Mouse (Mus musculus) heart, postnatal 14 days (tissue): ENCODE measurements around the gene Ptprz1. TPM values are rescaled to one million over a fixed set of nuclear protein-coding genes. Genes with fewer than 3 reads are reported as not detected.
"Not testable (repeated sequence)": the region's sequence is repeated elsewhere in the genome, so short reads cannot be mapped to it uniquely, and the experiment has no call there.

Experiments
- DNase-seq, 2 experiments: peaks; one replicate each; pipeline ENCODE4 v3.0.0; 2021 to 2022
- intact Hi-C: fragments of 180-260 bp; cut with DNase I; formaldehyde crosslinking; loops from one replicate; pipeline ENCODE4 v1.15.1; 2025
- total RNA-seq, 2 experiments: library from RNA; stranded (reverse); gene quantifications; 2 replicates each; pipeline ENCODE4 v1.2.3; 2021

Ptprz1 gene
- total RNA-seq, 2 experiments from 2014 or later = 1.3 TPM

DNA sequence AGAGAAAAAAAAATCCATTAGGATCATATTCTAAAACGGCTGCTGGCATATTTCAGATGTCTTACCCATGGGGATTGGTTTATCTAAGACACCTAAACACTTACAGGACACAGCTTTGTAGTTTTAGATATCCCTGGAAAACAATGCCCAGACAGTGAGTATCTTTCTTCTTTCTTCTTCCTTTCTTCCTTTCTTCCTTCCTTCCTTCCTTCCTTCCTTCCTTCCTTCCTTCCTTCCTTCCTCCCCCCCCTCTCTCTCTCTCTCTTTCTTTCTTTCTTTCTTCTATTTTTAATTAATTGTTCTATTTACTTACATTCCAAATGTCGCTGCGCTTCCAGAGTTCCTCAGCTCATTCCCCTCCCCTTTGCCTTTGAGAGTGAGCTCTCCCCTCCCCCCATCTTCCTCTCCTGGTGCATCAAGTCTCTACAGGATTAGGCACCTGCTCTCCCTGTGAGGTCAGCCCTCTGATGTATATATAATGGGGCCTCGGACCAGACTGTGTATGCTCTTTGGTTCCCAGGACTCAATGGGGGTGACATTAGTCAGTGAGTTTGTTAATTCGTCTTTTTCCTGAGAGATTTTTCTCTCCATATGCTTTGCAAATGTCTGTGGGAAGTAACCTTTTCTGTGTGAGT is 109.3 kb downstream of the Ptprz1 start:
- intact Hi-C loops = loop anchor here (10.0 kb wide), 1 partner anchor 660 kb away; no protein-coding TSS in a partner anchor
- no peak for DNase-seq

GRCm38 (mm10) chr6:23003152-23003551 is 127.8 kb downstream of the Ptprz1 start:
- intact Hi-C loops = loop anchor here (5.0 to 10.0 kb wide), 2 partner anchors 119 to 452 kb away; no protein-coding TSS in a partner anchor
- no peak for DNase-seq

- DNase-seq = no peak
- intact Hi-C loops = no loop called here
Observed at GRCm38 (mm10) chr6:23014988-23015613, 139.8 kb downstream of the Ptprz1 start.

DNA sequence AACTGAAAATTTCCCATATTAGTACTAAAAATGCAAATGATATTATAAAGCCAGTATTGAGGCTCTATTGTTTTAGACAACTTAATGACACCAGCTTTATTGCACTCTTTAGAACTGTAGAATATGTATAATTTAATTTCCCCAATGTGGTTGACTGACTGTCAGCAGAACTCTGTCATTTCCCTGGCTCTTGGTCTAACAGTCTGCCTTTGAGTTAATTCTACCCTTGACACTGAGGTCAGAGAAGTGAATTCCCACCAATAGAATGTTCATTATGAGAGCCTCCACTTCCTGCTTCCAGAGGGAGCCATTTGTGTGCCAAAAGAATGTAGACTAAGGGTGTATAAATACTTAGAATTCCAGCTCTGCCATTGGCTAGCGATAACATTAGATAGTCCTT is 152.9 kb downstream of the Ptprz1 start:
- DNase-seq = no peak
- intact Hi-C loops = no loop called here

GRCm38 (mm10) chr6:23048836-23049235 is 173.5 kb downstream of the Ptprz1 start:
- no peak for DNase-seq
- intact Hi-C loops = no loop called here

- intact Hi-C loops = no loop called here
- DNase-seq = no peak
Observed at GRCm38 (mm10) chr6:23055734-23056133, 180.4 kb downstream of the Ptprz1 start.

DNA sequence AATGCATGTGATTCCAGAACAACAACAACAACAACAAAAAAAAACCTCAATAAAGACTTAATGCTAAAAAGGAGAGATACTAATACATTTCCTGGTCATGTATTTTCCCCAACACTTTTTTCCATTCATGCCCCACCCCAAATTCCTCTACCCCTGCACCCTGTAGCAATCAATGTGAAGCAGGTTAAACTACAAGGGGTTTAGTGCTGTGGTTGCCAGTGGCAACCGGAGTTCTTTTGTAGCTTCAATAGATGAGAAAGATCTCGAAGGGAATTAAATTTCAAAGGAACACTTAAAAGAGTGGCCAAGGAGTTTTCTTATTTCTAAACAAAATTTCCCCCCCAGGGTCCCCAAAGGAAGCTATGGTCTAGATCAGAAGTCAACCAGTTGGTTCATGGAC is 200.8 kb downstream of the Ptprz1 start:
- DNase-seq = no peak
- intact Hi-C loops = no loop called here

DNA sequence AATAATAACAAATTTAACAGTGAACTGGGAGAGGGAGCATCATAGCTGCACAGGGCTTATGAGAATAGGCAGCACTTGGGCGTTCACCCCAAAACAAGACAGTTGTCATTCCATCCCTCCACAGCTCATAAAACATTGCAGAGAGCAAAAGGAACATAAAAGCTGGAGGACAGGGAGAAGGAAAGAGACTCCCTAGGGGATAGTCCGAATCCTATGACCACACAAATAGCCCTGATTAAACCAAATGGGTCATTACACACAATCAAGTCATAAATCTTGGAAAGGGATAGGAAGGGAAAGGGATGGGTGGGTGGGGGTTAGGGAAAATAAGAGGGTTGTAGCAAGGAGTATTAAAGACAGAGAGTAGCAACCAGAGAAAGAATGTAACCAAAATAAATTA is 203.0 kb downstream of the Ptprz1 start:
- DNase-seq = no peak
- intact Hi-C loops = no loop called here

DNA sequence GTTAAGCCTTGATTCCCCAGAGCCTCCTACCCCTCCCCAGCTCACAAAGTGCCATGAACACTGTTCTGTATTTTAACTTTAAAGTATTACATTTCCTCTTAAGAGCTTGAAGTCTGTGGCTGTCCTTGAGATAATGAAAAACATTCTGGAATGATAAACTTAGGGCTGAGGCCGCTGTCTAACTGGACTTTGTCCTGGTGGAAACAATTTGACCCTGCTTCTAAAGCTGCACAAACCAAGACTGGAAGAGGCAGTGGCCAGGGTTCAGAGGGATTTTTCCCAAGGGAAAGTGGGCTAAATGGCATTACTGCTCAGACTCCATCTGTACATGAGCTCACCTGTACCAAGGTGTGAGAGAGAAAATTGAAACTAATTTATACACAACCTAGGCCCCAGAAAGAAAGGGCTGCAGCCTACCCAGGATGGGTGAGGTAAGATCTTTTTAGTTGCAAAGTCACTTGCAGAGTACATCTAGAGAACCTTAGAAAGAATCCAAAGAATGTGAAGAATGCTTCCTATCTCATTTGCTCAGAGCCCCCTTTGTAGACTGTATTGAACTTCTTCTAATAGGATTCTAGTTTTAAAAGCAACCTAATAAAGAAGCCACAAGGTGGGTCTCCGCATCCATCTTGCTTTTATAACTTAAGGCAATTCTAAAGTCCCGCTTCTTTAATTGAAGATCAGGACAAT is 204.8 kb downstream of the Ptprz1 start:
- intact Hi-C loops = no loop called here
- no peak for DNase-seq

DNA sequence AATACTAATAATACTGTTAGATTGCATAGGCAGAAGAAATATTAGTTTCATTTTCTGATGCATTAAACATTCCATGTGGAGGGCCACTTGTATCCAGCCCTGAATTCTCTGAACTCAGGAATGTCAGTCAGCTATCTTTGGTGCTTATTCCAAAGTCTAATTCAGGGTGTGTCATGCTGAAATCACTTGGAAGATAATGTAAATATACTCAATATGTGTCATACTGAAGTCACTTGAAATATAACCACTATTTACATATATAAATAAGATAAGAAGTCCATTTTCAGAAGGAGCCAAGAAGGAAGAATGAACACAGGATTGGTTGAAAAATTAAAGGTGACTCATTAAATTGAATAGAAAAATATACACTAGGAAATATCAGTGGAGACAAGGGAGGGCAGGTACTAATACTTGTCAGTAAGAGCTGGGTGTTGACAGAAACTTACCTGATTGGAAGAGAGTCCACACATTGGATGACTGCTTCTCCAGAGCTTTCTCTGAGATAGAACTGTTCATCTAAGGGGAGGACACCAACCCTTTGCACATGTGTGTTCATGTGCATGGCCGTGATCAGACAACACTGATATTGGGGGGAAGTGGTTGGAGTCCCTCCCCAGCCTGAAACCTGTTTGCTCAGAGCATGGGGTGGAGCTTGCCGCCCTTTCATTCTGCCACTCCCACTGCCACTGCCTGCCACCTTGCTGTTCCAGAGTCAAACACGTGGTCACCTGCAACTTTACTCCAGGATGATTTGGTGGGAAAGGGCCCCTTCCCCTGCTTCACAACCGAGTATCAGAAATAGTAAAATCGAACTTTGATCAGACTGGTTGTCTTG is 209.5 kb downstream of the Ptprz1 start:
- DNase-seq = no peak
- intact Hi-C loops = no loop called here

- DNase-seq, intact Hi-C loops: not testable (repeated sequence)
Observed at GRCm38 (mm10) chr6:23089292-23089691, 214.0 kb downstream of the Ptprz1 start.

DNA sequence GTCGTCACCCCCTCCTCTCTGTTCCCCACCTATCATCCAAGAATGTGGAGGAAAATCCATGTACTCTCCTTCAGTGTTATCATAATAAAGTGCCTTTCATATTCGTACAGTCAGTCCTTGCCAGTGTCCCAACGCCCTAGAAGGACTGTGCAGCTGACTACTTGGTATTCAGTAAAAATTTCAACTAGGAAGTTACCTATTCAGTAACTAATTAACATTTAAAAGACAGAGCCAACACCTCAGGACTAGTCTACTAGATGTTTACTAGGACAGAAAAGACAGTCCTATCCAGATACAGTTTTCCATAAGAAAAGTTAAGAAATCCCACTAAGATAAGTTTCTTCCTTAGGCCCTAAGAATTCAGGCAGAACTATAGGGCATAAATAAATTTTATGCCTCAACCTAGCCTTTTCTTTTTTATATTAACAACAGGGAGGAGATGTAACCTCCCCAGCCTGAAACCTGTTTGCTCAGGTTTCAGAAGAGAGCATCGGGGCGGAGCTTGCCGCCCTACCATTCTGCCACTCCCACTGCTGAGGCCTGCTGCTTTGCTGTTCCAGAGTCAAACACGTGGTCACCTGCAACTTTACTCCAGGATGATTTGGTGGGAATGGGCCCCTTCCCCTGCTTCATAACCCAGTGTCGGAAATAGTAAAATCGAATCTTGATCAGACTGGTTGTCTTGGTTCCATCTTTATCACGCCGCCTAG is 215.2 kb downstream of the Ptprz1 start:
- DNase-seq, intact Hi-C loops: not testable (repeated sequence)
